Mouse (Mus musculus) layer of hippocampus, adult 9-10 months (tissue): ENCODE measurements at regions not wholly inside any gene's neighbourhood (a gene's known extent, or its start where the extent isn't known, plus 50 kb on each side); places are given as distances from the start of the nearest gene placed in this dataset.
"Not testable (repeated sequence)": the region's sequence is repeated elsewhere in the genome, so short reads cannot be mapped to it uniquely, and the experiment has no call there.

Source experiments
- DNase-seq: peaks from one replicate; pipeline ENCODE4 v3.0.0; 2022; ENCODE audit warnings: low spot score

GRCm38 (mm10) chr11:41728839-41729238 lies 271.8 kb downstream of the Gabrg2 start:
- no peak for DNase-seq

DNA sequence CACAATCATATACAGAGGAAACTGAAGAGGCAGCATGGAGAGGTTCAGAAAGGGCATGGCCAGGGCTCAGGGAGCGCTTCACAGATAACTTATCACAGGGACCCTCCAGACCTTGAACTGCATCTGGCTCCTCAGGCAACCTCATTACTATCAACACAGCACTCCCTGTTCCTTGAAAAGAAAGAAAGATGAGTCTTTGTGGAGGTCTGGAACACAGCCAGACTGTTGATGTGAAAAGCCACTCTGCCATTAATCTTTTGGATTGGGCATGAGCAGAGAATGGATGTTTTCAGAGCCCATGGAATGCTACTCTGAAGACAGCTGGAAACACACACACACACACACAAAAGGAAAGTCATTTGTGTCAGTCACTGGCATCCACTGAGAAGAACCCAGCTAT lies 284.0 kb downstream of the Gabrg2 start:
- no peak for DNase-seq

- no peak for DNase-seq
Measured at GRCm38 (mm10) chr11:41690682-41691081, 310.0 kb downstream of the Gabrg2 start.

GRCm38 (mm10) chr11:41682991-41683390 lies 317.7 kb downstream of the Gabrg2 start:
- no peak for DNase-seq

DNA sequence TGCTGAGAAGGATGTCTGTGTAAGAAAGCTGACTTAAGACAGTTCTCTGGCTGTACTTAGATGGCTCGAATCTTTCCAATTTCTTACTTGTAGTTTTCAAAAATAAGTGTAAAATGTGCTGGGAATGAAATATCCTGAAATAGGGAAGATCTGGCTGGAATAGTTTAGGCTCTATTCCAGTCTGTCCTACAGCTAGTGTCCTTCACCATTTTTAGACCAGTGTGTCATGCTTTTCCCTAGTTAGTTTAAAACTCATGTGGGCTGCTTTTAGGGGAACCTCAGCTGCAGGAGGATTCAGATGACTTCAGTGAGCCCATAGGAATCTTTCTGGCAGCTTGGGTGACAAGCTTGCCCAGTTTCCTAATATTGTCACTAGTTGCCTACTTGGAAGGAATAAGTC lies 348.1 kb downstream of the Gabrg2 start:
- no peak for DNase-seq

DNA sequence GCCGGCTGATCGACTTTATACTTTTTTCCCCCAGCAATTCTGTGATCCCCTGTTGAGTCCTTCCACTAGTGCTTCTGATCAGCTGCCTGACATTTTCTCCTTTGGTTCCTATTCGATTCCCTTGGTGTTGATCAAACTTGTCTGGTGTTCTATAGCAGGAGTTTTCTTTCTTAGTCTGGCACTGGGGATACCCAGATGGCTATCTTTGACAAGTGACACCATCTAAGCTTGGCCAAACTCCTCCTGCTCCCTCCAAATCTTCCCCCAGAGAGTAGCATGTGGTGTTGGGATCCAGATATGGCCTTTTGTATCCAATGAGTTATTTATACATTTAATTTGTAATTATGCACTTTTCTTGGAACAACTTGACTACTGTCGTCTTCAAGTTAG lies 355.2 kb downstream of the Gabrg2 start:
- no peak for DNase-seq

DNA sequence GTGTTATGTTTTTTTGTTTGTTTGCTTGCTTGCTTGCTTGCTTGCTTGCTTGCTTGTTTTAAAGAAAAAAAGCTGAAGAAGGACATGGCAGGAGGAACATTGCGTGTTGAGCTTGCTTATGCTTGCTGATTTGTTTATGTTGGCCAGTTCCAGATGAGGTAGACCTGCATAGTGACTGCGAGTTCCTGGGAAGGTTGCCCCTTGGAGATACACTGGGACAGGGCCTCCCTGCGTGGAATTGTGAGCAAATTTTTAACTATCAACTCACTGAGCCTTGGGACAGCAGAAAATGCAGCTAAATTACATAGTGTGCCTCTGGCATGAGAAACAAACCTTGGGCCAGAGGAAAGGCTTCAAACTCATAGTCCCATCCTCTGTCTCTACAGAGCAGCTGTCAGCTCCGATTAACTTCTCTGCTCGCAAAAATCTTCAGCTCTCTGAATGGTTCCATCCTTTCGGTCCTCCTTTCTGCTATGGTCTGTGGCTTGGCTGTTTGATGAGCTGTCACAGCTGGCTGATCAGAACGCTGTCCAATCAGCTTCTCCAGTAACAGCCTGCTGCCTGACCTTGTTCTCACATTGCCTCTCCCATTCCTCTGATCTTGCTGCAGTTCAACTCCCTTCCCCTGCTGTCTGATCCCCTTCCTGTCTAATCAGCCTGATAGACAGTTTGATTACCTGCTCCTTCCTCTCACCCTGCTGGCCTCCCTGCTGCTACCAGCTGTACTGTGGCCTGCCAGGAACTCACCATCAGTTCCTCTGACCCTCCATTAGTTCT lies 355.7 kb downstream of the Gabrg2 start:
- DNase-seq: no peak

- no peak for DNase-seq
Measured at GRCm38 (mm10) chr11:41644083-41644482, 356.6 kb downstream of the Gabrg2 start.

- peak; percentile 7 for DNase-seq
Measured at GRCm38 (mm10) chr11:41599006-41599405, 401.7 kb downstream of the Gabrg2 start.

- DNase-seq: no peak
Measured at GRCm38 (mm10) chr11:41598431-41598830, 402.2 kb downstream of the Gabrg2 start.

DNA sequence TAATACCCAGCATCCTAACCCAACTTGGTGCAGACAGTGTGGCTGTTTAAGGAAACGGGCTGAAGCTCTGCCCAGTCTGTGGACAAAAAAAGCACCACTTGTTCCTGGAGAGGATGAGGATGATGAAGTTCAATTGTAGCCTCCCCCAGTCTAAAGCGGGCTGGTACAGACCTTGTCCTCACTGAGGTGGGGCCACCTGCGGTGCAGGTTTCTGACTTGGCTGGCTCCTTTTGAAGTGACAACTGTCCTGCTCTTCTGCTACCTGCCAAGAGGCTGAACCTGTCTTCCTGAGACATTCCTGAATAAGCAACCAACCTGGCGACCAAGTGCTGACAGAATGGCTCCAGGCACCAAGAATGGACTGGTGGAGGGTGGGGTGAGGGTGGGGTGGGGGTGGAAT lies 409.2 kb downstream of the Gabrg2 start:
- not testable (repeated sequence) for DNase-seq
